Mouse (Mus musculus) central nervous system, embryonic 11.5 days (tissue): ENCODE results near the gene Rhobtb1. TPM values are rescaled to one million over a fixed set of nuclear protein-coding genes. Genes with fewer than 3 reads are reported as not detected.

Source experiments
- polyA plus RNA-seq: library from polyadenylated mRNA; depleted of rRNA; stranded (reverse); fragments of >200 nt; gene quantifications from 2 replicates; pipeline ENCODE4 v1.2.3, GENCODE M21; 2012; rRNA removed

Gene Rhobtb1
- 13.8 and 17.3 TPM in 2 replicates for polyA plus RNA-seq

DNA sequence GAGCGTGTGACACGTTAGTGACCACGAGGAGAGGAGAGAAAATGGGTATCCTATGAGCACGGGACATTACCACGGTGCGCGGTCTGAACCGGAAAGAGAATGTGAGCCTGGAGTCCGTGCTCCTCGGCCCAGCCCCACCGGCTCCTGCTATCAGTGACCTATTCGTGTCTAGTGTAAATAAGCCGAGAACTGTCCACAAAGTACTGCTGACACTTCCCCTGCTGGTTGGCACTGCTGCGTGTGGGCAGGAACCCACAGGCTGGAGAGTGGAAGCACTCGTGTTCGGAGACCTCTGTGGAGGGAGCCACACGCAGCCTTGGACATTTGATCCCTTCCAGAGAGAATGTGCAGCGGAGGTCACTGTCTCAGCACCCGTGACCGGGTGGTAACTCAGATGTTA, at the start of gene Rhobtb1:
Rhobtb1 (plus strand) TSS at position 390 of the 400 bp plus-strand sequence.

DNA sequence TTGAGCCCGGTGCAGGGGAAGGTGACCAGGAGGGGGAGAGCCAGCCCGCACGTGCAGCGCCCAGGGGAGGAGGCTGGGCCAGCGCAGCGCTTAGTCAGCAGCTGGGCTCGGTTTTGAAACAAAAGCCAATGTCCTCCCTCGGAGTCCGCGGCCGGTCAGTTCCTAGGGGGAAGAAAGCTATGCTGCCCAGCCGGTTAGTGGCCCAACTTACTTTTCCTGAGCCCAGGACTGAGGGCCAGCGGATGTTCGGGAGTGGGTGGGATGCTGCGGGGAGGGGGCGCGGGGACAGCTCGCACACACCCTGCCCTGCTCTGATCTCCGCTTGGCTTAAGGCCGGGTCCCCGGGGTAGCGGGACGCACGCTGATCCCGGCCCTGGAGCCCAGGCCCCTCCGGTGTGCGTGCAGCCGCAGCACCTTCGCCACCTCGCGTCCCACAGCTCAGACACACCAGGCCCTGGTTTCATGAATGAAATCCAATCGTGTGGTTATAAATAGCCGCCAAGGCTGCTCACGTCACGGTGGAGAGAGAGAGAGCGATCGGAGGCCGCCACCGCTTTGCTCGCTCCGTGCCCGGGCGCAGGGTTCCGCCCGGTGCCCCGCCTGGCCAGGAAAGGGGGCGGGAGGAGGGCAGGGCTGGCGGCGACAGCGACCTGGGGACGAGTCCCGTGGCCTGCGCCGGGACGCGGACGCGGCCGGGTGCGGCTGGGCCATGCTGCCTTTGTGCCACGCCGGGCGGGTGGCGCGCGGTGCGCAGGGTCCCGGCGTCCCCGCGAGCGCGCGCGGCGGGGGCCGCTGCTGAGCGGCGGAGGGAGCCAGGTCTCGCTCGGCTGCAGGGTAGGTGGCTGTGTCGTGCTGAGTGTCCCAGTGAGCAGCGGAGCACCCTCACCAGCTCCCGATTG, 61.6 kb downstream of the Rhobtb1 start, which contains the start of gene A930033H14Rik:
A930033H14Rik (minus strand) TSS at position 557 of the 899 bp plus-strand sequence.

Other genes with a start within 250 kb of the Rhobtb1 start
- gene A930033H14Rik, start 61.7 kb downstream of the Rhobtb1 start, polyA plus RNA-seq = 1.2 and 2.6 TPM in 2 replicates
- gene Cdk1, start 201.5 kb downstream of the Rhobtb1 start, polyA plus RNA-seq = 355 and 423 TPM in 2 replicates
- gene Ank3, start 247.3 kb downstream of the Rhobtb1 start, polyA plus RNA-seq = 57.0 and 85.8 TPM in 2 replicates